Mouse (Mus musculus): ENCODE measurements around the gene Dcakd. TPM values are rescaled to one million over a fixed set of nuclear protein-coding genes. Genes with fewer than 3 reads are reported as not detected.

Dcakd gene
- polyA plus RNA-seq, 1 experiment, result 58.3 TPM

GRCm38 (mm10) chr11:102963855-102964546 lies 64.1 kb downstream of the Dcakd start:
- no peaks in the 10 kb centered on the region for H3K4me1 ChIP-seq (ENCODE audit: control insufficient read depth, insufficient read depth, low read length)
- DNase-seq, result no peak
- H3K4me3 ChIP-seq (replicated peaks; ENCODE audit: insufficient read depth, low read depth, low read length), result no peak overlapping the region
- H3K27ac ChIP-seq (ENCODE audit: insufficient read depth, low read length), result no peak overlapping the region
- H3K27me3 ChIP-seq (ENCODE audit: control insufficient read depth, insufficient read depth, low read length), result no peaks in the 10 kb centered on the region
- TF ChIP-seq POLR2A (IDR thresholded peaks at IDR 0.05; ENCODE audit: borderline replicate concordance, insufficient read depth, low read length) (no peak), CTCF (IDR thresholded peaks at IDR 0.05; ENCODE audit: borderline replicate concordance, insufficient read depth, low read depth, low read length) (no peak)
- 28% methylated on average over 24 of the region's 24 CpGs for WGBS

- 42% methylated on average over 16 of the region's 16 CpGs for WGBS
- H3K27ac ChIP-seq (ENCODE audit: insufficient read depth, low read length), result no peak overlapping the region
These were observed 64.8 kb downstream of the Dcakd start for GRCm38 (mm10) chr11:102963246-102963854.

GRCm38 (mm10) chr11:102962861-102963245 lies 65.3 kb downstream of the Dcakd start:
- 82% methylated on average over 7 of the region's 7 CpGs for WGBS
- Histone ChIP-seq H3K4me1 (ENCODE audit: control insufficient read depth, insufficient read depth, low read length) (no peaks in the 10 kb centered on the region), H3K27ac (ENCODE audit: insufficient read depth, low read length) (no peak overlapping the region), H3K4me3 (replicated peaks; ENCODE audit: insufficient read depth, low read depth, low read length) (no peak overlapping the region), H3K27me3 (ENCODE audit: control insufficient read depth, insufficient read depth, low read length) (no peaks in the 10 kb centered on the region)
- no peak for DNase-seq
- no peak for TF ChIP-seq POLR2A (IDR thresholded peaks at IDR 0.05; ENCODE audit: borderline replicate concordance, insufficient read depth, low read length)
- TF ChIP-seq CTCF (IDR thresholded peaks at IDR 0.05; ENCODE audit: borderline replicate concordance, insufficient read depth, low read depth, low read length), result no peak

More at GRCm38 (mm10) chr11:102963246-102963854, 64.8 kb downstream of the Dcakd start:
- TF ChIP-seq CTCF (IDR thresholded peaks at IDR 0.05; ENCODE audit: borderline replicate concordance, insufficient read depth, low read depth, low read length), result no peak
- no peak for TF ChIP-seq POLR2A (IDR thresholded peaks at IDR 0.05; ENCODE audit: borderline replicate concordance, insufficient read depth, low read length)
- Histone ChIP-seq H3K4me3 (replicated peaks; ENCODE audit: insufficient read depth, low read depth, low read length) (no peak overlapping the region), H3K4me1 (ENCODE audit: control insufficient read depth, insufficient read depth, low read length) (no peaks in the 10 kb centered on the region), H3K27me3 (ENCODE audit: control insufficient read depth, insufficient read depth, low read length) (no peaks in the 10 kb centered on the region)
- DNase-seq, result no peak

GRCm38 (mm10) chr11:102961082-102961481 lies 67.1 kb downstream of the Dcakd start:
- Histone ChIP-seq H3K27ac (ENCODE audit: insufficient read depth, low read length) (no peak overlapping the region), H3K27me3 (ENCODE audit: control insufficient read depth, insufficient read depth, low read length) (no peaks in the 10 kb centered on the region), H3K4me1 (ENCODE audit: control insufficient read depth, insufficient read depth, low read length) (no peaks in the 10 kb centered on the region), H3K4me3 (replicated peaks; ENCODE audit: insufficient read depth, low read depth, low read length) (no peak overlapping the region)
- DNase-seq, result no peak
- TF ChIP-seq POLR2A (IDR thresholded peaks at IDR 0.05; ENCODE audit: borderline replicate concordance, insufficient read depth, low read length), result no peak
- no peak for TF ChIP-seq CTCF (IDR thresholded peaks at IDR 0.05; ENCODE audit: borderline replicate concordance, insufficient read depth, low read depth, low read length)
- 71% methylated on average over 4 of the region's 4 CpGs for WGBS

- no peak for DNase-seq
- Histone ChIP-seq H3K27ac (ENCODE audit: insufficient read depth, low read length) (no peak overlapping the region), H3K4me1 (ENCODE audit: control insufficient read depth, insufficient read depth, low read length) (no peaks in the 10 kb centered on the region), H3K4me3 (replicated peaks; ENCODE audit: insufficient read depth, low read depth, low read length) (no peak overlapping the region), H3K27me3 (ENCODE audit: control insufficient read depth, insufficient read depth, low read length) (no peaks in the 10 kb centered on the region)
- 88% methylated on average over 1 of the region's 1 CpGs for WGBS
- TF ChIP-seq POLR2A (IDR thresholded peaks at IDR 0.05; ENCODE audit: borderline replicate concordance, insufficient read depth, low read length) (no peak), CTCF (IDR thresholded peaks at IDR 0.05; ENCODE audit: borderline replicate concordance, insufficient read depth, low read depth, low read length) (no peak)
These were observed 69.3 kb downstream of the Dcakd start for GRCm38 (mm10) chr11:102958870-102959269.

GRCm38 (mm10) chr11:102958431-102958830 lies 69.7 kb downstream of the Dcakd start:
- no peak for DNase-seq
- H3K4me3 ChIP-seq (replicated peaks; ENCODE audit: insufficient read depth, low read depth, low read length), result no peak overlapping the region
- TF ChIP-seq CTCF (IDR thresholded peaks at IDR 0.05; ENCODE audit: borderline replicate concordance, insufficient read depth, low read depth, low read length) (no peak), POLR2A (IDR thresholded peaks at IDR 0.05; ENCODE audit: borderline replicate concordance, insufficient read depth, low read length) (no peak)
- WGBS, result 75% methylated on average over 6 of the region's 6 CpGs
- no peaks in the 10 kb centered on the region for H3K27me3 ChIP-seq (ENCODE audit: control insufficient read depth, insufficient read depth, low read length)
- H3K27ac ChIP-seq (ENCODE audit: insufficient read depth, low read length), result no peak overlapping the region
- H3K4me1 ChIP-seq (ENCODE audit: control insufficient read depth, insufficient read depth, low read length), result no peaks in the 10 kb centered on the region

- H3K4me1 ChIP-seq (ENCODE audit: control insufficient read depth, insufficient read depth, low read length), result no peaks in the 10 kb centered on the region
- H3K27me3 ChIP-seq (ENCODE audit: control insufficient read depth, insufficient read depth, low read length), result no peaks in the 10 kb centered on the region
- WGBS, result 42% methylated on average over 8 of the region's 8 CpGs
- TF ChIP-seq POLR2A (IDR thresholded peaks at IDR 0.05; ENCODE audit: borderline replicate concordance, insufficient read depth, low read length), result no peak
- no peak for TF ChIP-seq CTCF (IDR thresholded peaks at IDR 0.05; ENCODE audit: borderline replicate concordance, insufficient read depth, low read depth, low read length)
- no peak for DNase-seq
- H3K4me3 ChIP-seq (replicated peaks; ENCODE audit: insufficient read depth, low read depth, low read length), result no peak overlapping the region
- no peak overlapping the region for H3K27ac ChIP-seq (ENCODE audit: insufficient read depth, low read length)
These were observed 70.4 kb downstream of the Dcakd start for GRCm38 (mm10) chr11:102957692-102958091.

All from cerebellum, adult 2 months (tissue).